Mouse (Mus musculus) liver, embryonic 14.5 days (tissue): Measurements from ENCODE around the gene Exosc3.
A peak's percentile ranks its signal among the peaks of the same experiment; 100 is the strongest.

Source experiments
- CTCF ChIP-seq: IDR thresholded peaks from 2 replicates; pipeline ENCODE4 v1.5.1; 2016; ENCODE audit warnings: antibody characterized with exemption, low read depth, control low read depth
- EP300 ChIP-seq: IDR thresholded peaks from 2 replicates; pipeline ENCODE4 v1.6.1; 2016; ENCODE audit warnings: antibody characterized with exemption, low read depth

DNA sequence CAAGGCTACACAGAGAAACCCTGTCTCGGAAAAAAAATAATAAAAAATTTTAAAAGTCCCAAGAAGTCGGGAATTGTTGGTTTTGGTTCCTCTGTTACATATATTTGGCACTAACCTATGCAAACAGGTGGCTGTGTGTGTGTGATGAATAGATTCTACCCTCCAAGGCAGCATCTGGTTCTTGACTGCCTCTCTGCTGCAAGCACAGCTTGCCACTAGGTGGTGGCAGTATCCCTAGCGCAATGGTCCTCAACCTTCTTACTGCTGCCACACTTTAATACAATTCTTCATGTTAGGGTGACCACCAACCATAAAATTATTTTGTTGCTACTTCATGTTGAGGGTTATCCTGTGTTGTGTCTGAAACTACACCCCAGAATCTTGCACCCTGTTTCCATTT lies 56.2 kb downstream of the Exosc3 start:
- TF ChIP-seq CTCF (peak; percentile 74), EP300 (no peak)
